Mouse (Mus musculus): ENCODE results near the gene Idnk.

- TF ChIP-seq POLR2A (IDR thresholded peaks at IDR 0.05; ENCODE audit: borderline replicate concordance, control insufficient read depth, low read depth, low read length) (no peak), CTCF (IDR thresholded peaks at IDR 0.05; ENCODE audit: control insufficient read depth, insufficient read depth, low read length) (no peak)
Measured at GRCm38 (mm10) chr13:58192146-58192545, 34.7 kb downstream of the Idnk start.

Measured in bone marrow, adult 2 months (tissue).